Mouse (Mus musculus): ENCODE results near the gene Rhox4a.
"Not testable (repeated sequence)": the region's sequence is repeated elsewhere in the genome, so short reads cannot be mapped to it uniquely, and the experiment has no call there.

Rhox4a gene

GRCm38 (mm10) chrX:37265038-37265437, at the start of gene Rhox4a:
Gene Rhox4a (plus strand): TSS chrX:37265338.
- DNase-seq (ENCODE audit: low read depth), result not testable (repeated sequence)

GRCm38 (mm10) chrX:37222158-37222557, 43.0 kb upstream of the Rhox4a start, which contains the start of gene Rhox1:
Gene Rhox1 (minus strand): TSS chrX:37222258.
- DNase-seq (ENCODE audit: low read depth), result not testable (repeated sequence)

- DNase-seq (ENCODE audit: low read depth), result not testable (repeated sequence)
These were observed 20.5 kb upstream of the Rhox4a start, which contains the start of gene Rhox2a for GRCm38 (mm10) chrX:37244676-37245075. Gene Rhox2a (plus strand): TSS chrX:37244976.

GRCm38 (mm10) chrX:37249619-37250018, 15.5 kb upstream of the Rhox4a start, which contains the start of gene Rhox3a:
Gene Rhox3a (plus strand): TSS chrX:37249919.
- not testable (repeated sequence) for DNase-seq (ENCODE audit: low read depth)
